Mouse (Mus musculus): ENCODE measurements around the gene Rbm4b. TPM values are rescaled to one million over a fixed set of nuclear protein-coding genes. Genes with fewer than 3 reads are reported as not detected.

Gene Rbm4b
- 164 and 184 TPM in 2 replicates for polyA plus RNA-seq (2015; fragmentation: Nextera tagmentation; extraction: Ambion mirVana)

DNA sequence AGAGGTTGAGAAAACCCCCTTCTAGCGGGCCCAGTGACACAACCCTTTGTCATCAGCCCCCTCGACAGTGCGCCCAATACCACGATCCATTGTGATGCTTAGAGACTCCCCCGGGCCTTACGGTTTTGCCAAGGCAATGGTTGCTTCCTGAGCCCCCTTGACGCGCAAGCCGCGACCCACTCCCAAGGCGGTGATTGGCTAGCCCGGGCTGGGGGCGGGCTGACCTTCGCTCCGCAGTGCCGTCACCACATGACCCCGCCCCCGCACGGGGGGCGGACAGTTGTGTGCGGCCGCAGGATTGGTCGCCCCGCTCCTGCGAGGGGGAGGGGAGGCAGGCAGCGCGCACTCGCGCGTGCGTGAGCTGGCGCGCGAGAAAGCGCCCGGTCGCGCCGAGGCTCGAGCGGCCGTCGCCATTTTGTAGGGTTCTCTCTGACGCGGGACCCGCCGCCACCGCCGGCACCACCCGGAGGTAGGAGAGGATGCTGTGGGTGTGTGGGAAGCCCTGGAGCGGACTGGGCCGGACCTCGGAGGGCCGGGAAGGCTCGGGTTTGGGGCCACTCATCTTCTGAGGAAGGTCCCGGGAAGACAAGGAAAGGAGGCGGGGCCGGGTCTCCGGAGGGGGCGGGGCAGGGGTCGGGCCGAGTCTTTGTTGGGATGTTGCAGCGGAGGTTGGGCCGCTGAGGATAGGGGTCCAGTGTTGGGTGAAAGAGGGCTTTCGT, at the start of gene Rbm4b:
Gene Rbm4b (plus strand): TSS at position 305 of the 719 bp plus-strand sequence.
- under 1% methylated on average over 65 of the region's 65 CpGs for WGBS
- ATAC-seq (ENCODE audit: low read depth), result peak; percentile 95
- Histone ChIP-seq H3K27ac (replicated peaks) (peak within 1 kb of the TSS; percentile 98), H3K4me3 (peak within 1 kb of the TSS; percentile 56), H3K4me1 (replicated peaks) (peaks cover 38% of the 10 kb centered on the region), H3K9ac (peak within 1 kb of the TSS; percentile 87), H3K27me3 (no peaks in the 10 kb centered on the region), H3K4me2 (peak within 1 kb of the TSS; percentile 98), H3K9me3 (no peaks in the 10 kb centered on the region), H3K36me3 (peaks cover 33% of the 10 kb centered on the region)

- ATAC-seq (ENCODE audit: low read depth), result no peak
- peaks cover 1% of the 10 kb centered on the region for H3K27me3 ChIP-seq
- no peaks in the 10 kb centered on the region for H3K36me3 ChIP-seq
- no peak overlapping the region for H3K4me2 ChIP-seq
- H3K9ac ChIP-seq, result no peak overlapping the region
- no peaks in the 10 kb centered on the region for H3K9me3 ChIP-seq
- no peak overlapping the region for H3K4me3 ChIP-seq
- peaks cover 28% of the 10 kb centered on the region for H3K4me1 ChIP-seq (replicated peaks)
- 85% methylated on average over 10 of the region's 10 CpGs for WGBS
- no peak overlapping the region for H3K27ac ChIP-seq (replicated peaks)
Observed at GRCm38 (mm10) chr19:4708765-4709164, 47.5 kb upstream of the Rbm4b start.

GRCm38 (mm10) chr19:4711098-4711600, 45.1 kb upstream of the Rbm4b start, which contains the start of gene Sptbn2:
Sptbn2 (plus strand) TSS chr19:4711167.
- Histone ChIP-seq H3K4me2 (peak within 1 kb of the TSS; percentile 66), H3K27me3 (peaks cover 3% of the 10 kb centered on the region), H3K36me3 (no peaks in the 10 kb centered on the region), H3K9me3 (no peaks in the 10 kb centered on the region), H3K9ac (peak within 1 kb of the TSS; percentile 98), H3K4me1 (replicated peaks) (peaks cover 46% of the 10 kb centered on the region), H3K4me3 (peak within 1 kb of the TSS; percentile 81), H3K27ac (replicated peaks) (peak within 1 kb of the TSS; percentile 97)
- ATAC-seq (ENCODE audit: low read depth), result peak; percentile 30
- WGBS, result 4% methylated on average over 13 of the region's 13 CpGs

GRCm38 (mm10) chr19:4711601-4712155, 44.6 kb upstream of the Rbm4b start:
- H3K27ac ChIP-seq (replicated peaks), result peak overlapping the region; percentile 97
- WGBS, result 1% methylated on average over 31 of the region's 65 CpGs
- no peaks in the 10 kb centered on the region for H3K9me3 ChIP-seq
- no peaks in the 10 kb centered on the region for H3K36me3 ChIP-seq
- peak; percentile 82 for ATAC-seq (ENCODE audit: low read depth)
- peak overlapping the region; percentile 81 for H3K4me3 ChIP-seq
- H3K9ac ChIP-seq, result peak overlapping the region; percentile 98
- peak overlapping the region; percentile 66 for H3K4me2 ChIP-seq
- H3K27me3 ChIP-seq, result peaks cover 3% of the 10 kb centered on the region
- peaks cover 46% of the 10 kb centered on the region for H3K4me1 ChIP-seq (replicated peaks)

DNA sequence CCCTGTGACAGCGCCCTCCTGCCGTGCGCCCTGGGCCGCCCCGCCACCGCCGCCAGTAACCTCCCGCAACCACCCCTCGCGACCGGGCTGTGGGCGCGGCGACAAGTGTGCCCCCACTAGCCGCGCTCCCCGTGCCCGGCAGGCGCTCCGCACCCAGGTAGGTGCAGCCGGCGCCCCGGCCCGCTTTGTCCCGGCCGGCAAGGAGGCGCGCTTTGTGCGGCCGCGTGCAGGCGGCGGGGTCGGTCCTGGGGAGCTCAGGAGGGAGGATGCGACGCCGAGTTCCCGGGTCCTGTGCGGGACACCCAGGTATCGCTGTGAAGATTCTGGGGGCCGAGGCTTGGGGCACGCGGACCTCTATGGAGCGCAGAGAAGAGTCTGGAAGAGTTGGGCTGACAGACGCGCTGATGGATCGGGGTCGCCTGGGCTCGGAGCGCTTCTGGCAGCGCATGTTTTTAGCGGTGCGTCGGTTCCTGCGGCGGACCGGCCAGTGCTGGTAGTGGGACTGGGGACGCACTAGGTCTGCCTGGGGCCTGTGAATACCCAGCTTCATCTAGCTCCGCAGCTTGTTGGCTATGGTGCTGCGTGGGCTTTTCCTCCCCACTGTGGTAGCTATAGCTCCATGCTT, 44.0 kb upstream of the Rbm4b start:
- Histone ChIP-seq H3K4me2 (peak overlapping the region; percentile 66), H3K4me3 (peak overlapping the region; percentile 81), H3K27ac (replicated peaks) (peak overlapping the region; percentile 97), H3K9ac (peak overlapping the region; percentile 98), H3K36me3 (no peaks in the 10 kb centered on the region), H3K9me3 (no peaks in the 10 kb centered on the region), H3K4me1 (replicated peaks) (peaks cover 46% of the 10 kb centered on the region), H3K27me3 (peaks cover 3% of the 10 kb centered on the region)
- ATAC-seq (ENCODE audit: low read depth), result peak; percentile 64
- WGBS, result under 1% methylated on average over 55 of the region's 60 CpGs

- peak overlapping the region; percentile 97 for H3K27ac ChIP-seq (replicated peaks)
- no peaks in the 10 kb centered on the region for H3K36me3 ChIP-seq
- H3K9ac ChIP-seq, result peak overlapping the region; percentile 98
- ATAC-seq (ENCODE audit: low read depth), result no peak
- peaks cover 46% of the 10 kb centered on the region for H3K4me1 ChIP-seq (replicated peaks)
- H3K27me3 ChIP-seq, result peaks cover 3% of the 10 kb centered on the region
- no peaks in the 10 kb centered on the region for H3K9me3 ChIP-seq
- peak overlapping the region; percentile 81 for H3K4me3 ChIP-seq
- 26% methylated on average over 13 of the region's 13 CpGs for WGBS
- H3K4me2 ChIP-seq, result peak overlapping the region; percentile 66
Observed at GRCm38 (mm10) chr19:4712781-4713526, 43.3 kb upstream of the Rbm4b start.

DNA sequence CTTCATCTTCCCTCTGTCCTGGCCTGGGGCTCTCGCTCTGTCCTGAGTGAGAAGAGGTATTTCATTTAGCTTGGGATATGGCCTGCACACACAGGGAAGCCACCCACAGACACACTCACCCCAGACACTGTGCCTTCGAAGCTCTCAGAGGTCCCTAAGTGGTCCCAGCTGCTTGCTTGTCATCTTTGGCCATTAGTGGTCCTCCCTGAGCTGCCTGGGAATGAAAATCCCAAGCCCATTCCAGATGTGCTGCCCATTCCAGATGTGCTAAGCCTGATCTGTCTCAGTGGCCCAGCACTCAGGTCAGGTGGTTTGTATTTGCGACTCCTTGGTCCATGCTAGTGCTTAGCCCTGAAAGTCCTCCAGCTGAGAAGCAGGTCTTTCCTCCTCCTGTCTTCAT, 42.4 kb upstream of the Rbm4b start:
- H3K4me1 ChIP-seq (replicated peaks), result peaks cover 50% of the 10 kb centered on the region
- peaks cover 3% of the 10 kb centered on the region for H3K36me3 ChIP-seq
- peak overlapping the region; percentile 97; the same call in 1 of the 2 replicates for H3K27ac ChIP-seq (replicated peaks)
- ATAC-seq (ENCODE audit: low read depth), result no peak
- H3K9ac ChIP-seq, result peak overlapping the region; percentile 98
- H3K27me3 ChIP-seq, result peaks cover 3% of the 10 kb centered on the region
- H3K4me3 ChIP-seq, result peak overlapping the region; percentile 81
- peak overlapping the region; percentile 66 for H3K4me2 ChIP-seq
- no peaks in the 10 kb centered on the region for H3K9me3 ChIP-seq
- WGBS, result 35% methylated on average over 3 of the region's 3 CpGs

DNA sequence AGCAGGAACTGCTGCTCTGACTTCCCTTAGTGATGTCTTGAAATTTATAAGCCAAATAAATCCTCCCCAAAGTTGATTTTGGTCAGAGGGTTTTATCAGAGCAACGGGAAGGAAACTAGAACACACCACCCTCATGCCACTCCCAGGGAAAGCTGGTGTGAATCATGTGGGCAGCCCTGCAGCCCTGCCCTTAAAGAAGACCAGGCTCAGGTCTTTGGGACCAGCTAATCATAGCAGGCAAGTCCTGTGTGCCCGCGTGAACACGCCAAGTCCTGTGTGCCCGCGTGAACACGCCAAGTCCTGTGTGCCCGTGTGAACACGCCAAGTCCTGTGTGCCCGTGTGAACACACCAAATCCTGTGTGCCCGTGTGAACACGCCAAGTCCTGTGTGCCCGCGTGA, 39.5 kb upstream of the Rbm4b start:
- ATAC-seq (ENCODE audit: low read depth), result no peak
- Histone ChIP-seq H3K4me1 (replicated peaks) (peaks cover 54% of the 10 kb centered on the region), H3K9me3 (no peaks in the 10 kb centered on the region), H3K27ac (replicated peaks) (no peak overlapping the region), H3K4me3 (no peak overlapping the region), H3K27me3 (peaks cover 3% of the 10 kb centered on the region), H3K9ac (no peak overlapping the region), H3K4me2 (no peak overlapping the region), H3K36me3 (peaks cover 31% of the 10 kb centered on the region)
- WGBS, result 95% methylated on average over 14 of the region's 14 CpGs

GRCm38 (mm10) chr19:4717281-4717680, 39.0 kb upstream of the Rbm4b start:
- no peak overlapping the region for H3K4me3 ChIP-seq
- 95% methylated on average over 2 of the region's 2 CpGs for WGBS
- H3K4me2 ChIP-seq, result no peak overlapping the region
- no peak for ATAC-seq (ENCODE audit: low read depth)
- H3K9me3 ChIP-seq, result no peaks in the 10 kb centered on the region
- peaks cover 35% of the 10 kb centered on the region for H3K36me3 ChIP-seq
- H3K9ac ChIP-seq, result no peak overlapping the region
- peaks cover 3% of the 10 kb centered on the region for H3K27me3 ChIP-seq
- H3K27ac ChIP-seq (replicated peaks), result no peak overlapping the region
- H3K4me1 ChIP-seq (replicated peaks), result peaks cover 54% of the 10 kb centered on the region

GRCm38 (mm10) chr19:4718716-4719115, 37.6 kb upstream of the Rbm4b start:
- Histone ChIP-seq H3K36me3 (peaks cover 38% of the 10 kb centered on the region), H3K4me2 (no peak overlapping the region), H3K9me3 (no peaks in the 10 kb centered on the region), H3K27ac (replicated peaks) (no peak overlapping the region), H3K4me1 (replicated peaks) (peaks cover 41% of the 10 kb centered on the region), H3K9ac (no peak overlapping the region), H3K4me3 (no peak overlapping the region), H3K27me3 (peaks cover 2% of the 10 kb centered on the region; the same call in 1 of the 2 replicates)
- WGBS, result 46% methylated on average over 11 of the region's 12 CpGs
- no peak for ATAC-seq (ENCODE audit: low read depth)

GRCm38 (mm10) chr19:4719351-4719764, 36.9 kb upstream of the Rbm4b start:
- H3K4me1 ChIP-seq (replicated peaks), result peaks cover 35% of the 10 kb centered on the region
- H3K36me3 ChIP-seq, result peaks cover 45% of the 10 kb centered on the region
- H3K9ac ChIP-seq, result no peak overlapping the region
- no peaks in the 10 kb centered on the region for H3K27me3 ChIP-seq
- no peaks in the 10 kb centered on the region for H3K9me3 ChIP-seq
- WGBS, result 35% methylated on average over 5 of the region's 5 CpGs
- H3K4me2 ChIP-seq, result no peak overlapping the region
- H3K4me3 ChIP-seq, result no peak overlapping the region
- ATAC-seq (ENCODE audit: low read depth), result no peak
- H3K27ac ChIP-seq (replicated peaks), result no peak overlapping the region
